Comparison of ENCODE assay signal across 45 mouse cellular contexts in the genomic region with DNA sequence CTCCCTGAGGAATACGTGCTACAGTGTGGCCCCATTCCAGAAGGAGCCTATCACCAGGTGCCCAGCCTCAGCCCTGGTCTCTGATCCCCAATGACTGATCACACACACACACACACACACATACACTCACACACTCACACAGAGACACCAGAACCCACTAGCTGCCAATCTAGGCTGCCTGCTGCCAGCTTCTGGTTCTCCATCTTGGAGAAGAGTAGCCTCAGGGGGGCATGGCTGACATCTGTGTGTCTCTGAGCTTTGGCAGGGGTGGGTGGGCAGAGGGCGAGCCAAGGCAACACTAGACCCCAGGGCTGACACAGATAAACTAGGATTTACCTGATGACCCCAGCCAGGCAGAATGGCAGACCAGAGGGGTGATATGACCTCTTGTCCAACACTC. TPM values are rescaled to one million over a fixed set of nuclear protein-coding genes. Genes with fewer than 3 reads are reported as not detected.
"Had no signal": no experiment of that assay in that cellular context is flagged by ENCODE, and none has a peak within 500 bp of the region (broad histone marks: within the 10 kb centered on the region; RNA-seq: fewer than 3 reads in every experiment).

No protein-coding gene starts in this region.

- H3K9ac ChIP-seq: limb, embryonic 12.5 days; limb, embryonic 13.5 days; limb, embryonic 15.5 days; liver, embryonic 12.5 days; liver, embryonic 13.5 days; liver, embryonic 14.5 days; liver, embryonic 15.5 days; liver, postnatal 0 days; lung, embryonic 14.5 days; lung, embryonic 15.5 days; midbrain, embryonic 12.5 days; midbrain, embryonic 13.5 days; midbrain, embryonic 15.5 days; neural tube, embryonic 12.5 days; neural tube, embryonic 13.5 days had no signal

- H3K27ac ChIP-seq: limb, embryonic 10.5 days; limb, embryonic 12.5 days; limb, embryonic 13.5 days; limb, embryonic 15.5 days; liver, embryonic 12.5 days; liver, embryonic 13.5 days; liver, embryonic 14.5 days; liver, embryonic 15.5 days; lung, embryonic 15.5 days; macrophage; midbrain, embryonic 10.5 days; midbrain, embryonic 12.5 days; midbrain, embryonic 13.5 days; midbrain, embryonic 15.5 days; neural tube, embryonic 12.5 days; neural tube, embryonic 13.5 days had no signal

- H3K4me2 ChIP-seq: limb, embryonic 12.5 days; limb, embryonic 13.5 days; limb, embryonic 15.5 days; liver, embryonic 11.5 days; liver, embryonic 12.5 days; liver, embryonic 13.5 days; liver, embryonic 15.5 days; lung, embryonic 14.5 days; lung, embryonic 15.5 days; midbrain, embryonic 11.5 days; midbrain, embryonic 12.5 days; midbrain, embryonic 13.5 days; midbrain, embryonic 15.5 days; neural tube, embryonic 12.5 days; neural tube, embryonic 13.5 days had no signal

- H3K9me3 ChIP-seq: limb, embryonic 10.5 days; limb, embryonic 12.5 days; limb, embryonic 13.5 days; limb, embryonic 15.5 days; liver, embryonic 12.5 days; liver, embryonic 13.5 days; liver, embryonic 15.5 days; lung, embryonic 15.5 days; midbrain, embryonic 10.5 days; midbrain, embryonic 12.5 days; midbrain, embryonic 13.5 days; midbrain, embryonic 15.5 days; neural tube, embryonic 12.5 days; neural tube, embryonic 13.5 days had no signal

- H3K27me3 ChIP-seq: limb, embryonic 13.5 days; limb, embryonic 15.5 days; liver, embryonic 13.5 days; liver, embryonic 15.5 days; lung, embryonic 15.5 days; midbrain, embryonic 12.5 days; midbrain, embryonic 13.5 days; midbrain, embryonic 15.5 days; neural tube, embryonic 12.5 days; neural tube, embryonic 13.5 days had no signal

- ATAC-seq: liver, embryonic 12.5 days; liver, postnatal 0 days; lung, postnatal 0 days; midbrain, embryonic 13.5 days; midbrain, embryonic 15.5 days; midbrain, embryonic 16.5 days had no signal

- DNase-seq: liver; liver, embryonic 13.5 days; liver, postnatal 0 days; lung, adult 18-20 months; lung, adult 2 months; lung, embryonic 14.5 days; lung, postnatal 10 days; lung, postnatal 14 days; lung, postnatal 36 days; lung, postnatal 4 days; midbrain, embryonic 14.5 days had no signal

- H3K36me3 ChIP-seq: limb, embryonic 10.5 days; limb, embryonic 12.5 days; limb, embryonic 13.5 days; limb, embryonic 15.5 days; liver, embryonic 12.5 days; liver, embryonic 13.5 days; liver, embryonic 15.5 days; lung, embryonic 15.5 days; midbrain, embryonic 10.5 days; midbrain, embryonic 12.5 days; midbrain, embryonic 13.5 days; midbrain, embryonic 15.5 days; neural tube, embryonic 12.5 days; neural tube, embryonic 13.5 days had no signal

- H3K4me3 ChIP-seq: limb, embryonic 10.5 days; limb, embryonic 12.5 days; limb, embryonic 13.5 days; limb, embryonic 15.5 days; liver, embryonic 12.5 days; liver, embryonic 13.5 days; liver, embryonic 15.5 days; lung, embryonic 15.5 days; megakaryocyte, embryonic 14.5 days; midbrain, embryonic 10.5 days; midbrain, embryonic 12.5 days; midbrain, embryonic 13.5 days; midbrain, embryonic 15.5 days; myocyte; neural tube, embryonic 12.5 days; neural tube, embryonic 13.5 days had no signal

- H3K4me1 ChIP-seq: limb, embryonic 10.5 days; limb, embryonic 12.5 days; limb, embryonic 13.5 days; limb, embryonic 15.5 days; liver, embryonic 12.5 days; liver, embryonic 13.5 days; liver, embryonic 15.5 days; lung, embryonic 15.5 days; midbrain, embryonic 10.5 days; midbrain, embryonic 12.5 days; midbrain, embryonic 13.5 days; midbrain, embryonic 15.5 days; neural tube, embryonic 12.5 days; neural tube, embryonic 13.5 days had no signal

RNA-seq across cellular contexts. Expression of a gene that starts 18.1 kb away (rescaled TPM):
- total RNA-seq: megakaryocyte-erythroid progenitor cell, adult 5-6 weeks; monocyte, adult 5-6 weeks had no signal
- polyA plus RNA-seq: macrophage had no signal

RNA-seq across cellular contexts. Expression of a gene that starts 20.1 kb away (rescaled TPM):
- total RNA-seq: left cerebral cortex, postnatal 10 days; left cerebral cortex, postnatal 14 days; left cerebral cortex, postnatal 25 days; left cerebral cortex, postnatal 36 days; liver, adult 2 months; megakaryocyte progenitor cell, adult 5-6 weeks; megakaryocyte, adult 5-6 weeks; megakaryocyte-erythroid progenitor cell, adult 5-6 weeks; midbrain, postnatal 0 days; monocyte, adult 5-6 weeks had no signal
- polyA plus RNA-seq: limb, embryonic 10.5 days; limb, embryonic 11.5 days; limb, embryonic 12.5 days; limb, embryonic 13.5 days; limb, embryonic 15.5 days; liver, adult 2 months; liver, embryonic 11.5 days; liver, embryonic 12.5 days; liver, embryonic 13.5 days; liver, embryonic 14.5 days; liver, embryonic 15.5 days; liver, postnatal 0 days; lung, adult 2 months; lung, embryonic 14.5 days; lung, embryonic 15.5 days; lung, embryonic 16.5 days; lung, postnatal 0 days; macrophage; midbrain, embryonic 10.5 days; midbrain, embryonic 11.5 days; midbrain, embryonic 12.5 days; midbrain, embryonic 13.5 days; midbrain, embryonic 14.5 days; midbrain, embryonic 15.5 days; midbrain, embryonic 16.5 days; midbrain, postnatal 0 days; myocyte; neural tube, embryonic 11.5 days; neural tube, embryonic 12.5 days; neural tube, embryonic 13.5 days had no signal

RNA-seq across cellular contexts. Expression of a gene that starts 36.6 kb away (rescaled TPM):
- total RNA-seq: megakaryocyte, adult 5-6 weeks; megakaryocyte-erythroid progenitor cell, adult 5-6 weeks; monocyte, adult 5-6 weeks had no signal
- polyA plus RNA-seq: liver, embryonic 13.5 days; liver, embryonic 15.5 days had no signal

RNA-seq across cellular contexts. Expression of a gene that starts 45.5 kb away (rescaled TPM):
- total RNA-seq: megakaryocyte-erythroid progenitor cell, adult 5-6 weeks had no signal
